In the genomic region with DNA sequence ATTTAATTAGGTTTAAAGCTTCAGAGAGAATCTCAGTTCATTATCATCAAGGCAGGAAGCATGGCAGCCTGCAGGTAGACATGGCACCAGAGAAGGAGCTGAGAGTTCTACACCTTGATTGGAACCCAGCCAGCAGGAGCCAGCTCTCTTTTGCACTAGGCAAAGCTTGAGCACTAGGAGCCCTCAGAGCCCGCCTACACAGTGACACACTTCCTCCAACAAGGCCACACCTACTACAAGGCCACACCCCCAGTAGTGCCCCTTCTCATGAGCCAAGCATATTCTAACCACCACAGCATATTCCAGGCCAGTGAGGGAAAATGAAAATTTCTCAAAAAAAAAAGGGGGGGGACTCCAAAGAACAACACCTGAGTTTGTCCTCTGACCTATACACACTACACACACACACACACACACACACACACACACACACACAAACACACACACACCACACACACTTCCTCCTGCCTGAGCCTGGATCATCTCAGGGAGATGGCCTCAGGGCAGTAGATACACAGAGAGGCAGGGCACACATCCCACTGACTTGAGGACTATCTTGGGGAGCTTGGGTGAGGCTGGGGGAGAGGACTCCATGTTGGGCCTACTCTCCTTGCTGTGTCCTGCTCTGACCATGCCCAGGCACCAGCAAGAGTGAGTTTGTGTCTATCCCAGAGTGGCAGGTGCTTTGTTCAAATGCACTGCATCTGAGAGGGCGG, we compare ENCODE assay signal across 11 mouse cellular contexts. TPM values are rescaled to one million over a fixed set of nuclear protein-coding genes. Genes with fewer than 3 reads are reported as not detected.
DNase-seq lines count a peak whose midpoint lies in the region; ATAC-seq and TF ChIP-seq lines count a peak whose summit lies in the region.
"Had no signal": no experiment of that assay in that cellular context is flagged by ENCODE, and none has a peak within 500 bp of the region (broad histone marks: within the 10 kb centered on the region; RNA-seq: fewer than 3 reads in every experiment).

No protein-coding gene starts in this region.

- no peak for TF ChIP-seq POLR2A in thymus, adult 2 months (IDR thresholded peaks at IDR 0.05; ENCODE audit: control insufficient read depth, extremely low read depth, insufficient read depth, low read length, poor library complexity)

- ATAC-seq in forebrain, embryonic 11.5 days (replicated peaks; ENCODE audit: low FRiP score): no peak
- ATAC-seq in neural tube, embryonic 13.5 days (ENCODE audit: low read depth): no peak; the same call in 1 of the 2 replicates
- ATAC-seq in hindbrain, embryonic 12.5 days (ENCODE audit: low FRiP score): no peak
- ATAC-seq in midbrain, embryonic 16.5 days: no peak

- no peaks in the 10 kb centered on the region for H3K27me3 ChIP-seq in forebrain, embryonic 10.5 days (ENCODE audit: poor library complexity, severe bottlenecking)
- no peaks in the 10 kb centered on the region for H3K27me3 ChIP-seq in forebrain, embryonic 11.5 days (ENCODE audit: control insufficient read depth, insufficient read depth, low read length)
- H3K27me3 ChIP-seq in neural tube, embryonic 13.5 days: no peaks in the 10 kb centered on the region
- H3K27me3 ChIP-seq in hindbrain, embryonic 12.5 days: no peaks in the 10 kb centered on the region
- H3K27me3 ChIP-seq in midbrain, embryonic 16.5 days (ENCODE audit: control insufficient read depth, insufficient read depth, low read depth, low read length): no peaks in the 10 kb centered on the region
- no peaks in the 10 kb centered on the region for H3K27me3 ChIP-seq in thymus, adult 2 months (ENCODE audit: control insufficient read depth, insufficient read depth, low read length)

- H3K4me3 ChIP-seq in forebrain, embryonic 10.5 days: no peak overlapping the region
- no peak overlapping the region for H3K4me3 ChIP-seq in forebrain, embryonic 11.5 days (ENCODE audit: low read depth, low read length)
- H3K4me3 ChIP-seq in neural tube, embryonic 13.5 days: no peak overlapping the region
- no peak overlapping the region for H3K4me3 ChIP-seq in hindbrain, embryonic 12.5 days
- H3K4me3 ChIP-seq in midbrain, embryonic 16.5 days (ENCODE audit: low read depth, low read length): no peak overlapping the region
- no peak overlapping the region for H3K4me3 ChIP-seq in thymus, adult 2 months (ENCODE audit: control insufficient read depth, insufficient read depth, low read length)

- DNase-seq in forebrain, embryonic 10.5 days (ENCODE audit: extremely low spot score, low spot score): no peak
- no peak for DNase-seq in forebrain, embryonic 11.5 days (ENCODE audit: low spot score)
- no peak for DNase-seq in neural tube, embryonic 10.5 days (ENCODE audit: extremely low spot score, low spot score)
- DNase-seq in adrenal gland, postnatal 25 days: no peak
- DNase-seq in thymus, adult 2 months: no peak
- DNase-seq: gastrocnemius, postnatal 36 days had no signal

- 0 out of 2 replicates have a peak, but pooled peaks cover 3% of the 10 kb centered on the region for H3K4me1 ChIP-seq in forebrain, embryonic 10.5 days
- no peaks in the 10 kb centered on the region for H3K4me1 ChIP-seq in forebrain, embryonic 11.5 days (replicated peaks; ENCODE audit: control insufficient read depth, insufficient read depth, low read length)
- H3K4me1 ChIP-seq in neural tube, embryonic 13.5 days (replicated peaks): peaks cover 27% of the 10 kb centered on the region
- H3K4me1 ChIP-seq in hindbrain, embryonic 12.5 days: peaks cover 12% of the 10 kb centered on the region
- 0 out of 2 replicates have a peak, but pooled peaks cover 4% of the 10 kb centered on the region for H3K4me1 ChIP-seq in midbrain, embryonic 16.5 days (ENCODE audit: control insufficient read depth, insufficient read depth, low read length)
- H3K4me1 ChIP-seq in thymus, adult 2 months (replicated peaks; ENCODE audit: control insufficient read depth, insufficient read depth, low read length): no peaks in the 10 kb centered on the region

- H3K4me2 ChIP-seq in forebrain, embryonic 11.5 days (ENCODE audit: low read depth, low read length, severe bottlenecking): no peak overlapping the region
- no peak overlapping the region for H3K4me2 ChIP-seq in neural tube, embryonic 13.5 days
- no peak overlapping the region for H3K4me2 ChIP-seq in hindbrain, embryonic 12.5 days (replicated peaks)
- H3K4me2 ChIP-seq in midbrain, embryonic 16.5 days (ENCODE audit: low read length): no peak overlapping the region

- 90% methylated on average over 2 of the region's 2 CpGs for WGBS in forebrain, embryonic 10.5 days
- 97% methylated on average over 2 of the region's 2 CpGs for WGBS in forebrain, embryonic 11.5 days
- WGBS in neural tube, embryonic 13.5 days: 63% methylated on average over 2 of the region's 2 CpGs
- 85% methylated on average over 2 of the region's 2 CpGs for WGBS in hindbrain, embryonic 12.5 days
- WGBS in midbrain, embryonic 16.5 days: 75% methylated on average over 2 of the region's 2 CpGs
- 96% methylated on average over 2 of the region's 2 CpGs for WGBS in thymus, adult 2 months

- H3K9ac ChIP-seq in forebrain, embryonic 11.5 days (ENCODE audit: low read length): no peak overlapping the region
- H3K9ac ChIP-seq in neural tube, embryonic 13.5 days: no peak overlapping the region
- H3K9ac ChIP-seq in hindbrain, embryonic 12.5 days: no peak overlapping the region
- H3K9ac ChIP-seq in midbrain, embryonic 16.5 days (ENCODE audit: low read depth, low read length): no peak overlapping the region

- H3K27ac ChIP-seq in forebrain, embryonic 10.5 days: peak overlapping the region; percentile 42
- no peak overlapping the region for H3K27ac ChIP-seq in forebrain, embryonic 11.5 days (ENCODE audit: low read depth, low read length)
- H3K27ac ChIP-seq in neural tube, embryonic 13.5 days (replicated peaks): peak overlapping the region; percentile 59
- H3K27ac ChIP-seq in hindbrain, embryonic 12.5 days: peak overlapping the region; percentile 30; the same call in 1 of the 2 replicates
- peak overlapping the region; percentile 66 for H3K27ac ChIP-seq in midbrain, embryonic 16.5 days (ENCODE audit: low read length)
- H3K27ac ChIP-seq in thymus, adult 2 months (ENCODE audit: control insufficient read depth, insufficient read depth, low read length): no peak overlapping the region

- no peaks in the 10 kb centered on the region for H3K9me3 ChIP-seq in forebrain, embryonic 10.5 days
- no peaks in the 10 kb centered on the region for H3K9me3 ChIP-seq in forebrain, embryonic 11.5 days (ENCODE audit: control insufficient read depth, low read length)
- no peaks in the 10 kb centered on the region for H3K9me3 ChIP-seq in neural tube, embryonic 13.5 days
- H3K9me3 ChIP-seq in hindbrain, embryonic 12.5 days (replicated peaks): no peaks in the 10 kb centered on the region
- H3K9me3 ChIP-seq in midbrain, embryonic 16.5 days (replicated peaks; ENCODE audit: control insufficient read depth, low read length, poor library complexity, severe bottlenecking): no peaks in the 10 kb centered on the region

- no peaks in the 10 kb centered on the region for H3K36me3 ChIP-seq in forebrain, embryonic 10.5 days (replicated peaks)
- no peaks in the 10 kb centered on the region for H3K36me3 ChIP-seq in forebrain, embryonic 11.5 days (ENCODE audit: control insufficient read depth, insufficient read depth, low read length)
- H3K36me3 ChIP-seq in neural tube, embryonic 13.5 days: no peaks in the 10 kb centered on the region
- no peaks in the 10 kb centered on the region for H3K36me3 ChIP-seq in hindbrain, embryonic 12.5 days
- H3K36me3 ChIP-seq in midbrain, embryonic 16.5 days (ENCODE audit: control insufficient read depth, insufficient read depth, low read length): no peaks in the 10 kb centered on the region
- no peaks in the 10 kb centered on the region for H3K36me3 ChIP-seq in thymus, adult 2 months (ENCODE audit: control insufficient read depth, insufficient read depth, low read length)

- no peak for TF ChIP-seq CTCF in thymus, adult 2 months (IDR thresholded peaks at IDR 0.05; ENCODE audit: borderline replicate concordance, control insufficient read depth, extremely low read depth, insufficient read depth, low read length, poor library complexity)

RNA-seq across cellular contexts. Expression of gene Fcnb, which starts 16.7 kb away (rescaled TPM):
- not detected in 2 replicates for polyA plus RNA-seq in forebrain, embryonic 10.5 days (2016; fragmentation: Nextera tagmentation; extraction: Ambion mirVana)
- 0.41 TPM in 1 of 2 replicates, not detected in the other for polyA plus RNA-seq in forebrain, embryonic 11.5 days (2014; fragmentation: Nextera tagmentation; extraction: Ambion mirVana)
- 0.27 TPM in 1 of 2 replicates, not detected in the other for polyA plus RNA-seq in neural tube, embryonic 13.5 days (2015; fragmentation: Nextera tagmentation; extraction: Ambion mirVana)
- 0.46 and 0.66 TPM in 2 replicates for polyA plus RNA-seq in hindbrain, embryonic 12.5 days (2016; fragmentation: Nextera tagmentation; extraction: Ambion mirVana)
- not detected in 2 replicates for polyA plus RNA-seq in midbrain, embryonic 16.5 days (2015; fragmentation: Nextera tagmentation; extraction: Ambion mirVana)
- total RNA-seq in adrenal gland, postnatal 25 days (2021): not detected in 2 replicates
- polyA plus RNA-seq in thymus, adult 2 months (2012; rRNA removed): 0.85 and 1.3 TPM in 2 replicates
- total RNA-seq: gastrocnemius, postnatal 36 days; layer of hippocampus, postnatal 14 days had no signal
- polyA plus RNA-seq: C2C12 had no signal

Comparison
In these comparisons a context has a peak if more than half of its experiments do, and no peak if none do; other contexts are left out.
1. H3K27ac ChIP-seq: peak in forebrain, embryonic 10.5 days (single experiment), neural tube, embryonic 13.5 days (single experiment), hindbrain, embryonic 12.5 days (single experiment) and midbrain, embryonic 16.5 days (single experiment); none in forebrain, embryonic 11.5 days (single experiment) and thymus, adult 2 months (single experiment).